In the genomic region with DNA sequence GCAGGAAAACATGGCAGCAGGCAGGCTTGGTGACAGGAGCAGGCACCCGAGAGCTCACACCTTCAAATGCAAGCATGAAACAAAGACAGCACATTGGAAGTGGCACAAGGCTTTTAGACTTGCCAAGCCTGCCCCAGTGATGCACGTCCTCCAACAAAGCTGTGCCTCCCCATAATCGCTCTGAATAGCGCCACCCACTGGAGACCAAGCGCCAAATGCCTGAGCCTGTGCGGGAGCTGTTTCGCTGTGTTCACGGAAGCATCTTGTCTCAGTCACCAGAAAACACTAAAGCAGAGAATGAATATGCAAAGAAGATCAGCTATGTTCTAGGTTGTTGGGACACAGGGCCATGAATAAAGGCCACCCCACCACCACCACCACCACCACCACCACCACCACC, we compare ENCODE assay signal across 25 mouse cellular contexts. TPM values are rescaled to one million over a fixed set of nuclear protein-coding genes. Genes with fewer than 3 reads are reported as not detected.
DNase-seq lines count a peak whose midpoint lies in the region; ATAC-seq and TF ChIP-seq lines count a peak whose summit lies in the region.
"Had no signal": no experiment of that assay in that cellular context is flagged by ENCODE, and none has a peak within 500 bp of the region (broad histone marks: within the 10 kb centered on the region; RNA-seq: fewer than 3 reads in every experiment).

No protein-coding gene starts in this region.

- no peak overlapping the region for H3K27ac ChIP-seq in liver, embryonic 14.5 days
- no peak overlapping the region for H3K27ac ChIP-seq in liver, embryonic 11.5 days (ENCODE audit: low read depth, low read length)
- no peak overlapping the region; the same call in 1 of the 2 replicates for H3K27ac ChIP-seq in bone marrow, adult 2 months (ENCODE audit: control insufficient read depth, insufficient read depth, low read depth, low read length, poor library complexity)
- H3K27ac ChIP-seq in forebrain, embryonic 14.5 days (ENCODE audit: low read depth, low read length): no peak overlapping the region
- H3K27ac ChIP-seq: embryonic facial prominence, embryonic 15.5 days; forebrain, embryonic 12.5 days; heart, embryonic 10.5 days; hindbrain, embryonic 12.5 days; midbrain, embryonic 12.5 days; neural tube, embryonic 13.5 days had no signal

- no peaks in the 10 kb centered on the region for H3K4me1 ChIP-seq in liver, embryonic 14.5 days (replicated peaks; ENCODE audit: control insufficient read depth in 2 of 2, insufficient read depth in 2 of 2, low read length in 1 of 2)
- H3K4me1 ChIP-seq in liver, embryonic 11.5 days (replicated peaks; ENCODE audit: control insufficient read depth, insufficient read depth, low read length): no peaks in the 10 kb centered on the region
- H3K4me1 ChIP-seq in E14TG2a.4 (replicated peaks; ENCODE audit: low read depth, low read length): no peaks in the 10 kb centered on the region
- no peaks in the 10 kb centered on the region for H3K4me1 ChIP-seq in bone marrow, adult 2 months (ENCODE audit: control insufficient read depth, insufficient read depth, low read length)
- H3K4me1 ChIP-seq in forebrain, embryonic 14.5 days (ENCODE audit: control insufficient read depth, insufficient read depth, low read length): no peaks in the 10 kb centered on the region
- H3K4me1 ChIP-seq: embryonic facial prominence, embryonic 15.5 days; forebrain, embryonic 12.5 days; heart, embryonic 10.5 days; hindbrain, embryonic 12.5 days; midbrain, embryonic 12.5 days; neural tube, embryonic 13.5 days had no signal

- TF ChIP-seq POLR2A in bone marrow, adult 2 months (IDR thresholded peaks at IDR 0.05; ENCODE audit: borderline replicate concordance, control insufficient read depth, low read depth, low read length): no peak

- no peak overlapping the region for H3K9ac ChIP-seq in liver, embryonic 14.5 days (replicated peaks)
- no peak overlapping the region for H3K9ac ChIP-seq in liver, embryonic 11.5 days (ENCODE audit: low read depth, low read length)
- H3K9ac ChIP-seq in forebrain, embryonic 14.5 days (ENCODE audit: low read length): no peak overlapping the region
- H3K9ac ChIP-seq: embryonic facial prominence, embryonic 15.5 days; forebrain, embryonic 12.5 days; hindbrain, embryonic 12.5 days; midbrain, embryonic 12.5 days; neural tube, embryonic 13.5 days had no signal

- peak; percentile 48 for TF ChIP-seq CTCF in liver, embryonic 14.5 days (IDR thresholded peaks at IDR 0.05; ENCODE audit: low read depth)
- TF ChIP-seq CTCF in E14TG2a.4 (conservative IDR thresholded peaks at IDR 0.05; ENCODE audit: low read length): peak; percentile 62
- peak; percentile 29; the same call in 1 of the 2 replicates for TF ChIP-seq CTCF in bone marrow, adult 2 months (IDR thresholded peaks at IDR 0.05; ENCODE audit: control insufficient read depth, insufficient read depth, low read length)

- no peak for ATAC-seq in CD4-positive, CD25-positive, alpha-beta regulatory T cell, adult 4 months
- ATAC-seq in liver, embryonic 14.5 days (ENCODE audit: insufficient read depth): no peak
- no peak for ATAC-seq in liver, embryonic 11.5 days (replicated peaks; ENCODE audit: low FRiP score)
- no peak for ATAC-seq in forebrain, embryonic 14.5 days

- no peaks in the 10 kb centered on the region for H3K27me3 ChIP-seq in liver, embryonic 14.5 days (ENCODE audit: control insufficient read depth, insufficient read depth, low read length)
- H3K27me3 ChIP-seq in liver, embryonic 11.5 days (replicated peaks; ENCODE audit: control insufficient read depth, insufficient read depth, low read length): no peaks in the 10 kb centered on the region
- H3K27me3 ChIP-seq in E14TG2a.4 (ENCODE audit: insufficient read depth, low read length): no peaks in the 10 kb centered on the region
- no peaks in the 10 kb centered on the region for H3K27me3 ChIP-seq in forebrain, embryonic 14.5 days (replicated peaks; ENCODE audit: control insufficient read depth, insufficient read depth, low read length)
- H3K27me3 ChIP-seq: embryonic facial prominence, embryonic 15.5 days; forebrain, embryonic 12.5 days; hindbrain, embryonic 12.5 days; midbrain, embryonic 12.5 days; neural tube, embryonic 13.5 days had no signal

- peak; percentile 3 for DNase-seq in CD4-positive, CD25-positive, alpha-beta regulatory T cell, adult 2 months (ENCODE audit: low read depth, low spot score)
- no peak for DNase-seq in liver, embryonic 14.5 days (ENCODE audit: low read depth in 3 of 3, low spot score in 3 of 3)
- no peak for DNase-seq in liver, embryonic 11.5 days (ENCODE audit: low spot score)
- DNase-seq in spleen, adult 18-20 months: no peak
- no peak for DNase-seq in forebrain, embryonic 14.5 days (ENCODE audit: low spot score)
- DNase-seq: adrenal gland, postnatal 10 days; cerebellum, adult 9-10 months; embryo, embryonic 11 days; gastrocnemius, postnatal 36 days; heart, postnatal 10 days; kidney, postnatal 10 days; lung, adult 18-20 months; right cerebral cortex, postnatal 4 days had no signal

- no peak for TF ChIP-seq EP300 in liver, embryonic 14.5 days (IDR thresholded peaks at IDR 0.05; ENCODE audit: low read depth)

- WGBS in liver, embryonic 14.5 days (ENCODE audit: insufficient replicate concordance): 57% methylated on average over 8 of the region's 8 CpGs
- WGBS in liver, embryonic 11.5 days: 69% methylated on average over 8 of the region's 8 CpGs
- 73% methylated on average over 8 of the region's 8 CpGs for WGBS in bone marrow, adult 2 months
- WGBS in forebrain, embryonic 14.5 days: 77% methylated on average over 8 of the region's 8 CpGs

- no peaks in the 10 kb centered on the region for H3K36me3 ChIP-seq in liver, embryonic 14.5 days (replicated peaks; ENCODE audit: control insufficient read depth, insufficient read depth, low read depth)
- H3K36me3 ChIP-seq in liver, embryonic 11.5 days (ENCODE audit: control insufficient read depth, insufficient read depth, low read length): no peaks in the 10 kb centered on the region
- no peaks in the 10 kb centered on the region for H3K36me3 ChIP-seq in E14TG2a.4 (ENCODE audit: insufficient read depth, low read length)
- no peaks in the 10 kb centered on the region for H3K36me3 ChIP-seq in forebrain, embryonic 14.5 days (ENCODE audit: control insufficient read depth, insufficient read depth, low read length)
- H3K36me3 ChIP-seq: embryonic facial prominence, embryonic 15.5 days; forebrain, embryonic 12.5 days; G1E; heart, embryonic 10.5 days; hindbrain, embryonic 12.5 days; midbrain, embryonic 12.5 days; neural tube, embryonic 13.5 days had no signal

- no peak overlapping the region for H3K4me2 ChIP-seq in liver, embryonic 14.5 days (ENCODE audit: low read depth)
- H3K4me2 ChIP-seq in liver, embryonic 11.5 days: no peak overlapping the region
- H3K4me2 ChIP-seq in forebrain, embryonic 14.5 days (ENCODE audit: low read length): no peak overlapping the region
- H3K4me2 ChIP-seq: embryonic facial prominence, embryonic 15.5 days; forebrain, embryonic 12.5 days; hindbrain, embryonic 12.5 days; midbrain, embryonic 12.5 days; neural tube, embryonic 13.5 days had no signal

- no peak overlapping the region for H3K4me3 ChIP-seq in liver, embryonic 14.5 days (ENCODE audit: insufficient read depth in 1 of 2, low read depth in 2 of 2, low read length in 2 of 2)
- H3K4me3 ChIP-seq in liver, embryonic 11.5 days (ENCODE audit: low read depth, low read length): no peak overlapping the region
- no peak overlapping the region for H3K4me3 ChIP-seq in E14TG2a.4 (replicated peaks; ENCODE audit: low read length)
- no peak overlapping the region for H3K4me3 ChIP-seq in bone marrow, adult 2 months (replicated peaks; ENCODE audit: control insufficient read depth, low read depth, low read length)
- H3K4me3 ChIP-seq in forebrain, embryonic 14.5 days (ENCODE audit: low read depth, low read length): no peak overlapping the region
- H3K4me3 ChIP-seq: embryonic facial prominence, embryonic 15.5 days; forebrain, embryonic 12.5 days; heart, embryonic 10.5 days; hindbrain, embryonic 12.5 days; midbrain, embryonic 12.5 days; neural tube, embryonic 13.5 days had no signal

- H3K9me3 ChIP-seq in liver, embryonic 14.5 days (ENCODE audit: control insufficient read depth, low read length): no peaks in the 10 kb centered on the region
- H3K9me3 ChIP-seq in liver, embryonic 11.5 days (ENCODE audit: control insufficient read depth, low read length): no peaks in the 10 kb centered on the region
- H3K9me3 ChIP-seq in E14TG2a.4 (ENCODE audit: low read length): peaks cover 6% of the 10 kb centered on the region; the same call in 1 of the 2 replicates
- H3K9me3 ChIP-seq in forebrain, embryonic 14.5 days (replicated peaks; ENCODE audit: control insufficient read depth, low read length): no peaks in the 10 kb centered on the region
- H3K9me3 ChIP-seq: embryonic facial prominence, embryonic 15.5 days; hindbrain, embryonic 12.5 days; neural tube, embryonic 13.5 days had no signal

RNA-seq across cellular contexts. Expression of a gene that starts 1.4 kb away (rescaled TPM):
- polyA plus RNA-seq in CD4-positive, CD25-positive, alpha-beta regulatory T cell, adult 4 months (2017; shearing (Covaris generic)): not detected
- not detected in 2 replicates for polyA plus RNA-seq in liver, embryonic 14.5 days (2012; rRNA removed)
- polyA plus RNA-seq in liver, embryonic 14.5 days (2014; fragmentation: Nextera tagmentation; extraction: Ambion mirVana): not detected in 2 replicates
- polyA plus RNA-seq in liver, embryonic 11.5 days (2014; fragmentation: Nextera tagmentation; extraction: Ambion mirVana): not detected in 2 replicates
- polyA plus RNA-seq in bone marrow, adult 2 months (2011; ENCODE audit: insufficient read depth, insufficient read length, low replicate concordance, missing spikeins): not detected in 2 replicates
- not detected in 2 replicates for polyA plus RNA-seq in forebrain, embryonic 14.5 days (2014; fragmentation: Nextera tagmentation; extraction: Ambion mirVana)
- polyA plus RNA-seq: forebrain, embryonic 12.5 days; G1E; heart, embryonic 10.5 days; hindbrain, embryonic 12.5 days; intestine, embryonic 14.5 days; limb, embryonic 11.5 days; midbrain, embryonic 12.5 days; neural tube, embryonic 13.5 days had no signal

RNA-seq across cellular contexts. Expression of a gene that starts 4.5 kb away (rescaled TPM):
- not detected for polyA plus RNA-seq in CD4-positive, CD25-positive, alpha-beta regulatory T cell, adult 4 months (2017; shearing (Covaris generic))
- not detected in 2 replicates for polyA plus RNA-seq in liver, embryonic 14.5 days (2012; rRNA removed)
- not detected in 2 replicates for polyA plus RNA-seq in liver, embryonic 14.5 days (2014; fragmentation: Nextera tagmentation; extraction: Ambion mirVana)
- polyA plus RNA-seq in liver, embryonic 11.5 days (2014; fragmentation: Nextera tagmentation; extraction: Ambion mirVana): not detected in 2 replicates
- polyA plus RNA-seq in bone marrow, adult 2 months (2011; ENCODE audit: insufficient read depth, insufficient read length, low replicate concordance, missing spikeins): not detected in 2 replicates
- not detected in 2 replicates for polyA plus RNA-seq in forebrain, embryonic 14.5 days (2014; fragmentation: Nextera tagmentation; extraction: Ambion mirVana)
- polyA plus RNA-seq: forebrain, embryonic 12.5 days; G1E; heart, embryonic 10.5 days; hindbrain, embryonic 12.5 days; intestine, embryonic 14.5 days; limb, embryonic 11.5 days; midbrain, embryonic 12.5 days; neural tube, embryonic 13.5 days had no signal

RNA-seq across cellular contexts. Expression of a gene that starts 9.2 kb away (rescaled TPM):
- polyA plus RNA-seq in CD4-positive, CD25-positive, alpha-beta regulatory T cell, adult 4 months (2017; shearing (Covaris generic)): not detected
- polyA plus RNA-seq in liver, embryonic 14.5 days (2012; rRNA removed): not detected in 2 replicates
- polyA plus RNA-seq in liver, embryonic 14.5 days (2014; fragmentation: Nextera tagmentation; extraction: Ambion mirVana): not detected in 2 replicates
- not detected in 2 replicates for polyA plus RNA-seq in liver, embryonic 11.5 days (2014; fragmentation: Nextera tagmentation; extraction: Ambion mirVana)
- polyA plus RNA-seq in bone marrow, adult 2 months (2011; ENCODE audit: insufficient read depth, insufficient read length, low replicate concordance, missing spikeins): not detected in 2 replicates
- polyA plus RNA-seq in forebrain, embryonic 14.5 days (2014; fragmentation: Nextera tagmentation; extraction: Ambion mirVana): not detected in 2 replicates
- polyA plus RNA-seq: forebrain, embryonic 12.5 days; G1E; heart, embryonic 10.5 days; hindbrain, embryonic 12.5 days; intestine, embryonic 14.5 days; limb, embryonic 11.5 days; midbrain, embryonic 12.5 days; neural tube, embryonic 13.5 days had no signal

RNA-seq across cellular contexts. Expression of a gene that starts 13.6 kb away (rescaled TPM):
- polyA plus RNA-seq in CD4-positive, CD25-positive, alpha-beta regulatory T cell, adult 4 months (2017; shearing (Covaris generic)): not detected
- not detected in 2 replicates for polyA plus RNA-seq in liver, embryonic 14.5 days (2012; rRNA removed)
- not detected in 2 replicates for polyA plus RNA-seq in liver, embryonic 14.5 days (2014; fragmentation: Nextera tagmentation; extraction: Ambion mirVana)
- polyA plus RNA-seq in liver, embryonic 11.5 days (2014; fragmentation: Nextera tagmentation; extraction: Ambion mirVana): not detected in 2 replicates
- polyA plus RNA-seq in bone marrow, adult 2 months (2011; ENCODE audit: insufficient read depth, insufficient read length, low replicate concordance, missing spikeins): not detected in 2 replicates
- not detected in 2 replicates for polyA plus RNA-seq in forebrain, embryonic 14.5 days (2014; fragmentation: Nextera tagmentation; extraction: Ambion mirVana)
- polyA plus RNA-seq: forebrain, embryonic 12.5 days; G1E; heart, embryonic 10.5 days; hindbrain, embryonic 12.5 days; intestine, embryonic 14.5 days; limb, embryonic 11.5 days; midbrain, embryonic 12.5 days; neural tube, embryonic 13.5 days had no signal

RNA-seq across cellular contexts. Expression of a gene that starts 17.6 kb away (rescaled TPM):
- not detected for polyA plus RNA-seq in CD4-positive, CD25-positive, alpha-beta regulatory T cell, adult 4 months (2017; shearing (Covaris generic))
- not detected in 2 replicates for polyA plus RNA-seq in liver, embryonic 14.5 days (2012; rRNA removed)
- not detected in 2 replicates for polyA plus RNA-seq in liver, embryonic 14.5 days (2014; fragmentation: Nextera tagmentation; extraction: Ambion mirVana)
- not detected in 2 replicates for polyA plus RNA-seq in liver, embryonic 11.5 days (2014; fragmentation: Nextera tagmentation; extraction: Ambion mirVana)
- not detected in 2 replicates for polyA plus RNA-seq in bone marrow, adult 2 months (2011; ENCODE audit: insufficient read depth, insufficient read length, low replicate concordance, missing spikeins)
- not detected in 2 replicates for polyA plus RNA-seq in forebrain, embryonic 14.5 days (2014; fragmentation: Nextera tagmentation; extraction: Ambion mirVana)
- polyA plus RNA-seq: forebrain, embryonic 12.5 days; G1E; heart, embryonic 10.5 days; hindbrain, embryonic 12.5 days; intestine, embryonic 14.5 days; limb, embryonic 11.5 days; midbrain, embryonic 12.5 days; neural tube, embryonic 13.5 days had no signal
